Mouse (Mus musculus) mammary gland, adult 2 months (tissue): Measurements from ENCODE around the gene Mdga1. TPM values are rescaled to one million over a fixed set of nuclear protein-coding genes. Genes with fewer than 3 reads are reported as not detected.

Experiments
- polyA plus RNA-seq: library from polyadenylated mRNA; depleted of rRNA; stranded (reverse); fragments of >200 nt; gene quantifications from 2 replicates; pipeline ENCODE4 v1.2.3, GENCODE M21; 2012; ENCODE audit warnings: low replicate concordance; rRNA removed

The Mdga1 gene
- polyA plus RNA-seq: 3.5 and 9.5 TPM in 2 replicates

GRCm38 (mm10) chr17:29970037-29970555 lies at the start of gene Mdga1:
Mdga1 (minus strand) TSS chr17:29970087.

GRCm38 (mm10) chr17:30004203-30005102 lies 34.6 kb upstream of the Mdga1 start, which contains the start of gene Zfand3:
Zfand3 (plus strand) TSS chr17:30004733.

Other genes with a start within 250 kb of the Mdga1 start
- gene Zfand3, start 34.6 kb upstream of the Mdga1 start, polyA plus RNA-seq: 81.6 and 121 TPM in 2 replicates